Mouse (Mus musculus): ENCODE results near the gene Tnf.

Tnf gene

DNA sequence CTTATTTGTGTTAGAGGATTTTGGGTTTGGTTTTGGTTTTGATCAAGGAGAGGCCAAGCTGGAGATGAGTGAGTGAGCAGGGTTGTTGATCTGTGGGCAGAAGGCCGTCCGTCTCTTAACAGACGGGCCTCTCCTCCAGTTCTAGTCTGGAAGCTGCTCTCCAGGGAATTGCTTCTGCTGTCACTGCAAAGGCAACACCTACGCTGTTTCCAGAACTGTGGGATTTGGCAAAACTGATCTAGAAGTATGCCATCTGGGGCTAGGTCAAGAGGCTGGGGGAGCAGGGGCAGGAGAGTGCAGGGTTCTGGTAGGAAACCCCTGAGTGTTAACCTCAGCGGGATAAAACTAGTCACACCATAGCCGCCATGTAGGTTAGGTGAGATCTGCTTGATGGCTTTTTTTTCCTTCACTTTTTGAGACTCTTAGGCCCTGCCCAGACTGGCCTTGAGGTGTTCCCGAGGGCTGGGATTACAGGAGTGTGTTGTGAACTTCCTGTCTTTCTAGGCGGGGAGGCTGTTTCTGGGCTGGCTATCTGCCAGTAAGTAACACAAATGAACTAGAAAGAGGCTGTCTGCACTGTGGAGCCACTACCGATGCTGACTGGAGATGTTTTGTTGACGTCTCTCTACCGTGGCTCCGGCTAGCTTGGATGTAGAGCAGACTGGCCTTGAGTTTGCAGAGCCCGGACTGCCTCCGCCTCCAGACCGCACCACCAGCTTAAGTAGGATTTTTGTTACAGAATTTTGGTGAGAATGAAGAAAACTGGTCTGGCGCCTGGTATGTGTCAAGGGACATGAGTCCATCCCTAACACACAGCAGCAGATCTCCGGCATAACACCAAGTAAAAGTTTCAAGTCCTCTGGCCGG, 31.5 kb upstream of the Tnf start, which contains the start of gene Atp6v1g2:
Gene Atp6v1g2 (plus strand): TSS at position 547 of the 867 bp plus-strand sequence.
- no peak for DNase-seq

DNA sequence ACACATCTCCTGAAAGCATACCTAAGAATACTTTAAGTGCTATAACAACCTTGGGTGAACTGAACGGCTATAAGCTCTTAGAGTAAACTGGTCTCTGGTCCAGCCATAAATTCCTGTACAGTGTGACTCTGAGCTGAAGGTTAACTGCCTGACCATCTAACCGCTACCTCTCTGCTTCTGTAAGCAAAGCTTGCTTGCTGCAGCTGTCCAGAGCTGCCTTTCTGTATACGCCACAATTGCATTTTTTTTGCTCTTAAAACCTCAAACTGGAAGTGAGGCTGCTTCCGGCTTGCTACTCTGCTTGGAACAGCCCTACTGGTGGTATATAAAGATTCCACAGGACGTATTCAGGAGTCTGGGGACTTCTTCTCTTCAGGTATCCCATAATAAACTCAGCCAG, 30.9 kb upstream of the Tnf start:
- no peak for DNase-seq

DNA sequence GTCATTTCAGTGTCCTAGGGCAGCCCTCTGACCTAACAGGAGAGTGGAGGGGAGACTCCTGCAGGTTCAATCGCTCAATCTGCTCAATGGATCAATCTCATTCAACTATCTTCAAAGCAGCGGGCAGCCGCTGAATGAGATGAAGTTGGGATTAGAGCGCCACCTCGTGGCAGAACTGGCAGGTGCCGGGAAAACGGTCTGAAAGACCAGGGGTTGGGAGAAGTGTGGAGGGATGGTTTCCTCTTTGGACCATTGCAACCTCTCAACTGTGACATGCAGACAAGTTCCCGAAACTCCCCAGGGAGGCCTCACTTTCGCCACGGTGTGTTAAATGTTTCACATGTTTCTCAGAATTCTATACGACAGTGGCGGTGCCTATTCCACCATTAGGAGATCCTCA, 30.2 kb upstream of the Tnf start:
- peak; percentile 87 for DNase-seq

DNA sequence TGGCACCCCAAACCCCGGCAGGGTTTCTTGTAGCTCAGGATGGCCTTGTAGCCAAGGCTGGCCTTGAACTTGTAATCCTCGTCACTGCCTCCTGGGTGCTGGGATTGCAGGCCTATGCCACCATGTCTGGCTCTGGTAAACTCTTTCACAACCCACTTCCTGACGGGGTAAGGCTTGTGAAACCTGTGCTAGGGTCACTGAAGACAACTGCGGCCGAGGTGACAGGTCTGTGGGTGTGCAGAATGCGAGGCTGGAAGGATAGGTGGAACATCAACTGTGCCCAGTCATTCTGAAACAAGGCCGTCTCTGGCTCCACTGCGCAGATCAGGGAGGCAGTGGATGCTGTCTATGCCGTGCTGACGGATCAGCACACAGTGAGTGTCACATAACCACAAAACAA, 29.2 kb upstream of the Tnf start:
- DNase-seq = no peak

- DNase-seq = no peak
These were observed 24.8 kb upstream of the Tnf start for GRCm38 (mm10) chr17:35226561-35227046.

- no peak for DNase-seq
These were observed 23.6 kb upstream of the Tnf start for GRCm38 (mm10) chr17:35225456-35225855.

DNA sequence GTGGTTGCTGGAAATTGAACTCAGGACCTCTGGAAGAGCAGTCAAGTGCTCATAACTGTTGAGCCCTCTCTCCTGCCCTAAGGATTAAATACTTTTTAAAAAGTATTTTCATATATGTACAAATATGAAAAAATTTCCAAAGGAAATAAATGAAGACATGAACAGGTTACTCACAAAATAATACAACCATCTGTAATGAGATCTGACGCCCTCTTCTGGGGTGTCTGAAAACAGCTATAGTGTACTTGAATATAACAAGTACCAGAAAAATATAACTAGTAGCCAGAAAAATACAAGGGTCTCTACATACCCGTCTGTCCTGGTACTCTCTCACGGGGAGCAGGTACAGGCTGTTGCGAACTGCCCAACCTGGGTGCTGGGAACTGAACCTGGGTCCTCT, 22.8 kb upstream of the Tnf start:
- no peak for DNase-seq

DNA sequence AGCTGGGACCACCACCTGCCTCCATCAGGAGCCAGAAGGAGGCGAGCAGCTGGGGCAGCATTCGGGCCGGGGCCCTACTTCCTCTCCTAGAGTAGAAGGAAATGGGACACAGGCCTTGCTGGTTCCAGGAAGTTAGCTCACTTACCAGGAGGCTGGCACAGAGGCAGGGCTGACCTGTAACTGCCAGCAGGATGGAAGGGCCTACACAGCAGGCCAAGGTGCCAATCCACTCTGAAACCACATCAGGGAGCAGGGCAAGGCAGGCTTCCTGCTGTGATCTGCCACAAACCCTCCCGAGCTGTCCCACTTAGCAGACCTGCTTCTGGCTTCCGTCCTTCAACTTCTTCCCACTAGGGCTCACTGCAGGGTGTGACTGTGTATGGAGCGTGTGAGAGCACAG, 20.5 kb upstream of the Tnf start:
- no peak for DNase-seq

DNA sequence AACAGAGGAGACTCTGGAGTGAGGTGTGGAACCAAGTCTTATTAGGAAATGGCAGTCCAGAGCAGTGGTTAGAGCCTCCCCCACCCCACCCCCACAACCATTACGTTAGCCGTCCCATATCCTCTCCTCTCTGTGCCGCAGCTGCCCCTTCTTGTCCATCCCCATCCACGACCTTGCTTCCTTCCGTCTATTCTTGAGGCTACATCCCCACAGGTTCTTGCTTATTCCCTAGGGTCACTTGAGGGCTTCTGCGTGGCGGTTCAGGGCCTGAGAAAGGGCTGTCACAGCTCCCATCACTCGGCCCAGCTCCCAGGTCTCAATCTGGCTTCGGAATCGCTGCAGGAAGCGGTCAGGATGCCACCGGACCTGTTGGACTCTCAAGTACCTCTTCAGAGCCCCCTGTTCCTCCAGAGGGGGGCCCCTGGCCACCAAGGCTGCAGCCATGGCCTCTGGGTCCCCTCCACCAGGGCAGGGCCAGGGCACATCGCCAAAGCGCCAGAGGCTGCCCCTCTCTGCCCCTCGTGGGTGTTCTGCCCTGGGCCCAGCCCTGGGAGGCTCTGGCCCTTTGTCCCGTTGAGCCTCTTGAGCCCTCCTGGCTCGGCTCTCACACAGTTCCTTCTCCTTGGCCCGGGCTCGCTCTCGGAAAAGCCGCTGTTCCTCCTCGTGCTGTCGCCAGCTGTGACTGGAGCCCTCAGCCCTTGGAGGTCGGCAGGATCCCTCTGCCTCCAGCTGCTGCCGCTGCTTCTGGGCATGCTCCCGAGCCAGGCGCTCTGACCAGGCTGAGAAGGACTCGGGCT, 18.5 kb upstream of the Tnf start, which contains the start of gene Gm16181:
Gene Gm16181 (plus strand): TSS at position 679 of the 797 bp plus-strand sequence.
- DNase-seq = no peak

- DNase-seq = no peak
These were observed 17.8 kb upstream of the Tnf start for GRCm38 (mm10) chr17:35219601-35220041.

- DNase-seq = no peak
These were observed 16.8 kb upstream of the Tnf start for GRCm38 (mm10) chr17:35218516-35219193.

- no peak for DNase-seq
These were observed 11.3 kb upstream of the Tnf start for GRCm38 (mm10) chr17:35213071-35213470.

DNA sequence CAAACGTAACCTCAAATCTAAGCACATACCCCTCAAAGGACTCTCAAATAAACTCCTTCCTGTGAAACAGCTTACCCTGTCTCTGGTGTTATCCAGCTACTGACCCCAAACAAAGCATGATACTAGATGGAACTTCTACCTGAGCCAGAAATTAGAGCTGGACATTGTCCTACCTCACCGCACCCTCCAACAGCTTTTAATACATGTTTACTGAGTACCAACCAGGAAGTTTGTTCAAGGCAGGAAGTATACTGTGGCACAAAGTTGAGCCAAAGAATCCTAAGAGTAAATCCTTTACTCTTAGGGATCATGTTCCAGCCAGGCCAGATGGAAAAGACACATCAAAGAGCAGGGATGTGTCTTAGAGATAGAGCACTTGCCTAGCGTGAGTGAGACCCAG, 8.8 kb upstream of the Tnf start:
- DNase-seq = no peak

- DNase-seq = no peak
These were observed 8.2 kb upstream of the Tnf start for GRCm38 (mm10) chr17:35209785-35210535.

GRCm38 (mm10) chr17:35205380-35205769, 3.6 kb upstream of the Tnf start:
- no peak for DNase-seq

GRCm38 (mm10) chr17:35204494-35205379, 2.9 kb upstream of the Tnf start, which contains the start of gene Lta:
Gene Lta (minus strand): TSS chr17:35205351.
- no peak for DNase-seq

DNA sequence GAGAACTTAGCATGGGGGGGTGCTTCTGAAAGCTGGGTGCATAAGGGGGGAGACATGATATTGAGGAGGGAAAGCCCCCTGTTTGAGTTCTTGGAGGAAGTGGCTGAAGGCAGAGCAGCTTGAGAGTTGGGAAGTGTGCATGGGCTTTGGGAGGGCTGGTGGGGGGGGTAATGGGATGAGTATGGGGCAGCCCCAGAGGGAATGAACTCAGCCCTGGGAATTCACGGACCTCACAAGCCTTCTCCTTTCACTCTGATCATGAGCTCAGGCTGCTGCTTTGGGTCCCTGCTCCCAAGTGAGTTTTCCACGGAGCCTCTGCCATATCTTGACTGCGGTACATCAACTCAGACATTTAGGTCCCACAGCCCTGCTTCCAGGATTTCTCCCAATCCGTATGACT, 635 bp upstream of the Tnf start:
- DNase-seq = no peak

GRCm38 (mm10) chr17:35201128-35201527, 679 bp downstream of the Tnf start:
- no peak for DNase-seq

- no peak for DNase-seq
These were observed 1.4 kb downstream of the Tnf start for GRCm38 (mm10) chr17:35200398-35200797.

DNA sequence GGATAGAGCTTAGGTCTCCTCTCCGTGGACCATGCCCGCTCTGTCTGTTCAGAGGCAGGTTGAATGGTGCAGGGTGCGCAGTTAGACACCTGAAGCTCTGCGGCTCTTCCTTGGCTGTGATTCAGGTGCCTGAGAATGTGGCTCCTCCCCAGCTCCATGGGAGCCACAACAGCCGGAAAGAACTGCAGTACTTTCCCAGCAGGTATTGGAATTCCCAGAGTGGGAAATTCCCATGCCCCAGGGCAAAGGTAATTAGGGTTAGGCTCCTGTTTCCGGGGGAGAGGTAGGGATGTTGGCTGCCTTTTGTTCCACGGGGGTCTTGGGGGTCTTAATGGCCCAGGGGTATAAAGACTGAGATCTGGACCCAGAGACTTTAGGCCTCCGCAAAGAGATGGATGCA, 2.9 kb downstream of the Tnf start:
- DNase-seq = no peak

DNA sequence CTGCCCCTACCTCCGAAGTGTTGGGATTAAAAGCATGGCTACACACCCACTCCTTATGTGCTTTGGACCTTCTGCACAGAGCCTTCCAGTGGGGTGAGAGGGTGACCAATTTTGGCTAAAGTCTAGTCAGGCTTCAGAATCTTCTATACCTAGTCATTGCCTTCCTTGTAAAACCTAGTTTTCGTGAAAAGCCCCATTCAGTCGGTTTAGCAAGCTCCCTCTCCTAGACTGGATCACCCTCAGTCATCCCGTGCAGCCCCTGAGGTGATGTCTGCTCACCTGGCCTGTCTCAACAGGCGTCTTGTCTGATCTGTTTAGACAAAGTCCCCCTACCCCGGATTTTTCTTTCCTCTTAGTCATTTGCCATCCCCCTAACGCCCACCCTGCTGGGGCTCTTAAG, 3.8 kb downstream of the Tnf start:
- no peak for DNase-seq
